Mouse (Mus musculus) C2C12 (cell line): Measurements from ENCODE around the gene Btg4.

Experiments used
- CTCF ChIP-seq: IDR thresholded peaks from one replicate; pipeline ENCODE4 v1.5.1; 2011; ENCODE audit not compliant: control insufficient read depth, insufficient read depth, insufficient read length
- FOSL1 ChIP-seq: IDR thresholded peaks from one replicate; pipeline ENCODE4 v1.8.0; 2011; ENCODE audit warnings: mild to moderate bottlenecking, low read length; ENCODE audit not compliant: poor library complexity, insufficient read depth, severe bottlenecking
- MAX ChIP-seq: IDR thresholded peaks from one replicate; pipeline ENCODE4 v1.6.1; 2011; ENCODE audit warnings: mild to moderate bottlenecking, control low read depth
- MYOG ChIP-seq: IDR thresholded peaks from one replicate; pipeline ENCODE4 v1.6.1; 2011; ENCODE audit not compliant: control insufficient read depth, insufficient read length; ENCODE audit errors: extremely low read depth
- USF1 ChIP-seq: IDR thresholded peaks from one replicate; pipeline ENCODE4 v1.6.1; 2011; ENCODE audit warnings: low read depth, mild to moderate bottlenecking, control low read depth, moderate library complexity

- no peak for TF ChIP-seq CTCF
- peak; percentile 50 for TF ChIP-seq FOSL1
- no peak for TF ChIP-seq MYOG
- peak; percentile 78 for TF ChIP-seq MAX
- TF ChIP-seq USF1 = no peak
These were observed 1.7 kb upstream of the Btg4 start for GRCm38 (mm10) chr9:51058951-51059521.
